Mouse (Mus musculus) stomach, postnatal 0 days (tissue): ENCODE results near the gene D8Ertd738e.

Experiments used
- CTCF ChIP-seq: IDR thresholded peaks from 2 replicates; pipeline ENCODE4 v1.5.1; 2016; ENCODE audit warnings: antibody characterized with exemption, low read depth, mild to moderate bottlenecking, moderate library complexity
- EP300 ChIP-seq: optimal IDR thresholded peaks from 2 replicates; pipeline ENCODE3; 2016; ENCODE audit warnings: antibody characterized with exemption

- TF ChIP-seq CTCF, result no peak
- TF ChIP-seq EP300, result no peak
These were observed 50.0 kb downstream of the D8Ertd738e start for GRCm38 (mm10) chr8:84199348-84200125.
